In genomic region chr5:118585355-118585754, GRCm38 (mm10) we compare ENCODE assay signal across 20 mouse cellular contexts.
"Had no signal": no experiment of that assay in that cellular context is flagged by ENCODE, and none has a peak within 500 bp of the region (broad histone marks: within the 10 kb centered on the region; RNA-seq: fewer than 3 reads in every experiment).

No protein-coding gene starts in this region.

- DNase-seq: kidney, adult 2 months; kidney, postnatal 25 days; layer of hippocampus, adult 9-11 months; liver, embryonic 13.5 days; lung, adult 2 months; lung, postnatal 14 days; lung, postnatal 4 days; right cerebral cortex, adult 18-20 months; right cerebral cortex, postnatal 14 days; right cerebral cortex, postnatal 4 days; thymus, adult 2 months; thymus, postnatal 14 days; thymus, postnatal 4 days had no signal

- H3K4me2 ChIP-seq: liver, embryonic 13.5 days; midbrain, embryonic 12.5 days; neural tube, embryonic 13.5 days had no signal

- H3K4me3 ChIP-seq: layer of hippocampus, adult 2 months; left cerebral cortex, adult 2 months; liver, embryonic 13.5 days; midbrain, embryonic 12.5 days; myocyte; neural tube, embryonic 13.5 days had no signal

- H3K9ac ChIP-seq: liver, embryonic 13.5 days; midbrain, embryonic 12.5 days; neural tube, embryonic 13.5 days had no signal

- H3K36me3 ChIP-seq: liver, embryonic 13.5 days; midbrain, embryonic 12.5 days; neural tube, embryonic 13.5 days had no signal

- H3K27ac ChIP-seq: kidney, postnatal 0 days; layer of hippocampus, adult 2 months; left cerebral cortex, adult 2 months; liver, embryonic 13.5 days; midbrain, embryonic 12.5 days; neural tube, embryonic 13.5 days; stomach, postnatal 0 days had no signal

- H3K27me3 ChIP-seq: liver, embryonic 13.5 days; midbrain, embryonic 12.5 days; neural tube, embryonic 13.5 days had no signal

- H3K9me3 ChIP-seq: liver, embryonic 13.5 days; midbrain, embryonic 12.5 days; neural tube, embryonic 13.5 days had no signal
